In the genomic region with DNA sequence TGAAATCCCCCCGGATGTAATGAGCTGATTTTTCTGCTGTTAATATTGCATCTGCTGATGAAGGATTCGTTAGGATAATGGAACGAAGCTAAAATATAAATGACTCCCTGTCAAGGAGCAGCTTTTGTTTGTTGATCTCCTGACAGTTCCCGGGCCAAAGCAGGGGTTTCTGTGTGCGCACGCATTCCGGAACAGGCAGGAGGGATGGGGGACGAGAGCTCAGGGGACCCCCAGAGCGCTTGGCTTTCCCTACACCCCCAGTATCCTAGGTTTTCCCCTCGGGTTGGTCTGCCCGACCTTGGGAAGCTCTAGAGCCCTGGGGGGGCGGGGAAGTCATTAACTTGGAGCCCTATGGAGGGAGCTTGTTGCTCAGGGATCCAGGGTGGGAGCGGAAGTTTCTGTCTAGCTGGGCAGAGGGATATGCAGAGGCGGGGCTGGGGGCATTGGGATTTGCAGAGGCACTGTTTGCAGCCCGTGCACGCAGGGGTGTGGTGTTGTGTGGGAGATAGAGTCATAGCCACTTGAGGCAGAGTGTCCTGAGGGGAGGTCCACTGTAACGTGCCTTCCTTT, we compare ENCODE assay signal across 10 mouse cellular contexts.
A peak's percentile ranks its signal among the peaks of the same experiment; 100 is the strongest.
DNase-seq lines count a peak whose midpoint lies in the region; ATAC-seq lines count a peak whose summit lies in the region.
"Had no signal": no experiment of that assay in that cellular context is flagged by ENCODE, and none has a peak within 500 bp of the region (broad histone marks: within the 10 kb centered on the region; RNA-seq: fewer than 3 reads in every experiment).

No protein-coding gene starts in this region.

- peak overlapping the region; percentile 17; the same call in 1 of the 2 replicates for H3K4me2 ChIP-seq in forebrain, embryonic 12.5 days
- no peak overlapping the region for H3K4me2 ChIP-seq in forebrain, embryonic 16.5 days (ENCODE audit: low read length)
- H3K4me2 ChIP-seq in intestine, embryonic 15.5 days (replicated peaks), result peak overlapping the region; percentile 44
- peak overlapping the region; percentile 38 for H3K4me2 ChIP-seq in midbrain, embryonic 16.5 days (ENCODE audit: low read length)

- WGBS in forebrain, embryonic 12.5 days, result 20% methylated on average over 17 of the region's 17 CpGs
- 24% methylated on average over 17 of the region's 17 CpGs for WGBS in forebrain, embryonic 16.5 days
- WGBS in intestine, embryonic 15.5 days, result 23% methylated on average over 17 of the region's 17 CpGs
- 13% methylated on average over 17 of the region's 17 CpGs for WGBS in midbrain, embryonic 16.5 days

- H3K4me1 ChIP-seq in forebrain, embryonic 12.5 days, result peaks cover 67% of the 10 kb centered on the region
- peaks cover 30% of the 10 kb centered on the region for H3K4me1 ChIP-seq in forebrain, embryonic 16.5 days (replicated peaks; ENCODE audit: control insufficient read depth, insufficient read depth, low read length)
- H3K4me1 ChIP-seq in intestine, embryonic 15.5 days (replicated peaks), result peaks cover 22% of the 10 kb centered on the region
- peaks cover 21% of the 10 kb centered on the region for H3K4me1 ChIP-seq in midbrain, embryonic 16.5 days (ENCODE audit: control insufficient read depth, insufficient read depth, low read length)

- H3K27ac ChIP-seq in forebrain, embryonic 12.5 days, result no peak overlapping the region
- no peak overlapping the region for H3K27ac ChIP-seq in forebrain, embryonic 16.5 days (ENCODE audit: low read length)
- H3K27ac ChIP-seq in intestine, embryonic 15.5 days, result no peak overlapping the region
- no peak overlapping the region for H3K27ac ChIP-seq in midbrain, embryonic 16.5 days (ENCODE audit: low read length)

- ATAC-seq in forebrain, embryonic 12.5 days (ENCODE audit: low FRiP score), result no peak
- ATAC-seq in forebrain, embryonic 16.5 days, result no peak
- no peak for ATAC-seq in intestine, embryonic 15.5 days
- ATAC-seq in midbrain, embryonic 16.5 days, result no peak
- no peak for ATAC-seq in megakaryocyte-erythroid progenitor cell, adult 5-6 weeks (replicated peaks; ENCODE audit: low FRiP score, low TSS enrichment, poor library complexity, severe bottlenecking)
- ATAC-seq: inflammation-experienced regulatory T-cells, adult 6 months had no signal

- H3K36me3 ChIP-seq in forebrain, embryonic 12.5 days (replicated peaks), result no peaks in the 10 kb centered on the region
- H3K36me3 ChIP-seq in forebrain, embryonic 16.5 days (ENCODE audit: control insufficient read depth, insufficient read depth), result no peaks in the 10 kb centered on the region
- no peaks in the 10 kb centered on the region for H3K36me3 ChIP-seq in intestine, embryonic 15.5 days
- no peaks in the 10 kb centered on the region for H3K36me3 ChIP-seq in midbrain, embryonic 16.5 days (ENCODE audit: control insufficient read depth, insufficient read depth, low read length)

- H3K9ac ChIP-seq in forebrain, embryonic 12.5 days, result no peak overlapping the region
- no peak overlapping the region for H3K9ac ChIP-seq in forebrain, embryonic 16.5 days (replicated peaks; ENCODE audit: low read depth, low read length)
- H3K9ac ChIP-seq in intestine, embryonic 15.5 days, result 0 out of 2 replicates have a peak overlapping the region, but pooled peaks have one; percentile 15
- H3K9ac ChIP-seq in midbrain, embryonic 16.5 days (ENCODE audit: low read depth, low read length), result no peak overlapping the region

- peaks cover 73% of the 10 kb centered on the region for H3K27me3 ChIP-seq in forebrain, embryonic 12.5 days
- peaks cover 24% of the 10 kb centered on the region for H3K27me3 ChIP-seq in forebrain, embryonic 16.5 days (replicated peaks; ENCODE audit: control insufficient read depth, insufficient read depth, low read length)
- no peaks in the 10 kb centered on the region for H3K27me3 ChIP-seq in intestine, embryonic 15.5 days (replicated peaks)
- H3K27me3 ChIP-seq in midbrain, embryonic 16.5 days (ENCODE audit: control insufficient read depth, insufficient read depth, low read depth, low read length), result peaks cover 29% of the 10 kb centered on the region

- no peaks in the 10 kb centered on the region for H3K9me3 ChIP-seq in forebrain, embryonic 12.5 days
- no peaks in the 10 kb centered on the region for H3K9me3 ChIP-seq in forebrain, embryonic 16.5 days (ENCODE audit: control insufficient read depth, low read length)
- no peaks in the 10 kb centered on the region for H3K9me3 ChIP-seq in intestine, embryonic 15.5 days
- H3K9me3 ChIP-seq in midbrain, embryonic 16.5 days (replicated peaks; ENCODE audit: control insufficient read depth, low read length, poor library complexity, severe bottlenecking), result no peaks in the 10 kb centered on the region

- no peak overlapping the region for H3K4me3 ChIP-seq in forebrain, embryonic 12.5 days (replicated peaks)
- no peak overlapping the region for H3K4me3 ChIP-seq in forebrain, embryonic 16.5 days (replicated peaks; ENCODE audit: low read length)
- no peak overlapping the region for H3K4me3 ChIP-seq in intestine, embryonic 15.5 days (replicated peaks)
- H3K4me3 ChIP-seq in midbrain, embryonic 16.5 days (ENCODE audit: low read depth, low read length), result no peak overlapping the region

- peak; percentile 51 for DNase-seq in kidney, postnatal 10 days
- no peak for DNase-seq in kidney, postnatal 25 days
- no peak for DNase-seq in yolk sac, embryonic 10.5 days (ENCODE audit: low spot score)
- DNase-seq: cerebellum, adult 18-20 months had no signal
